Mouse (Mus musculus) adrenal gland, postnatal 36 days (tissue): Measurements from ENCODE around the gene Atp23. TPM values are rescaled to one million over a fixed set of nuclear protein-coding genes. Genes with fewer than 3 reads are reported as not detected.
"Not testable (repeated sequence)": the region's sequence is repeated elsewhere in the genome, so short reads cannot be mapped to it uniquely, and the experiment has no call there.

Experiments
- DNase-seq, 2 experiments: peaks; one replicate each; pipeline ENCODE4 v3.0.0; 2021; ENCODE audit warnings: mixed read lengths in 1 of 2
- total RNA-seq, 2 experiments: library from RNA; stranded (reverse); gene quantifications; 2 replicates each; pipeline ENCODE4 v1.2.3; 2021

Atp23 gene
- total RNA-seq, 2 experiments from 2014 or later, result 5.1 to 9.3 TPM

DNA sequence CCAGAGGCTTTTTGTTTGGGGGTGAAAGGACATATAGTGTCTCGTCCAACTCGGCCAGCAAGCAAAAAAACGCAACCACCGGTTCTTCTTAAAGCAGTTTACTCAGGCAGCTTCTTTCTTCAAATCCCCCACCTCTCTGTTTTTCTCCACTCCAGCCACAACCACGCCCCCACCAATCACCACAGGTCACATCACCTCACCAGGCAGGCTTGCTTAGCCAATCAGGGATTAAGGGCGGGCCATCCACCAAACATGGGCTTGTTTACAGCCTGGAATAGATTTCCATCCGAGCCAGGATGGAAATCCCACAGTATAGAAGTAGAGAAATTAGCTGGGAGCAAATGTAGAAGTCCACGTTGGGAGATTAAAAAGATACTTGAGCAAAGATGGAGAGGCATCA is 74.9 kb downstream of the Atp23 start:
- not testable (repeated sequence) for DNase-seq

DNA sequence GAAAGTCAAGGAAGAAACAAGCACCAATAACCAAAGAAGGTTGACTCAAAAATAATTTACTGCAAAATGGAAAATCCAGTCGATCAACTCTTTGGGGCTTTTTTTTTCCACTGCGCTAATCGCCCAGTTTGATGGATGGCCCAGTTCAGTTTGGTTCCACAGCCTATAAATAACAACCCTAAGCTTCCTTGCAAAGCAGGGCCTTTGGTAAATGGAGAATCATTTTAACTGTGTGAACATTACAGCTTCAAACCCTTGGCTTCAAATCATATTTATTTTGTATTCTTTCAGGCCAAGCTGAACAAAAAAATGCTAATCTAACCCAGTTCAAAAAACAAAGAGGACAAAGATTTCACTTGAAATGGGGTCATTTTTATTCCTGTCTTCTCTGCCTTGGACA is 78.7 kb downstream of the Atp23 start:
- no peak for DNase-seq

Other genes with a start within 250 kb of the Atp23 start
- gene Ctdsp2, start 77.4 kb upstream of the Atp23 start, total RNA-seq, result 100 to 1,000 TPM; 102 to 158 TPM
- gene Avil, start 99.4 kb upstream of the Atp23 start, total RNA-seq, result 1 to 10 TPM; 2.7 to 4.5 TPM
- gene Tsfm, start 129.5 kb upstream of the Atp23 start, total RNA-seq, result 10 to 100 TPM; 64.4 to 71.3 TPM
- gene Mettl1, start 140.1 kb upstream of the Atp23 start, total RNA-seq, result 10 to 100 TPM; 20.1 to 21.4 TPM
- under 1 TPM; 0.30 to 0.53 TPM for gene Eef1akmt3, start 140.2 kb upstream of the Atp23 start, total RNA-seq
- under 1 TPM; 0.26 to 0.76 TPM for gene Cyp27b1, start 146.9 kb upstream of the Atp23 start, total RNA-seq
- gene March9, start 158.8 kb upstream of the Atp23 start, total RNA-seq, result 1 to 10 TPM; 9.3 to 9.7 TPM
- gene Cdk4, start 162.2 kb upstream of the Atp23 start, total RNA-seq, result 100 to 1,000 TPM; 213 to 225 TPM
- gene Tspan31, start 168.9 kb upstream of the Atp23 start, total RNA-seq, result 100 to 1,000 TPM; 106 to 118 TPM
- gene Agap2, start 173.9 kb upstream of the Atp23 start, total RNA-seq, result 1 to 10 TPM; 2.2 to 3.4 TPM
- gene Os9, start 219.8 kb upstream of the Atp23 start, total RNA-seq, result 100 to 1,000 TPM; 120 to 138 TPM